Mouse (Mus musculus): Measurements from ENCODE around the gene Gm42791. TPM values are rescaled to one million over a fixed set of nuclear protein-coding genes. Genes with fewer than 3 reads are reported as not detected.

Gene Gm42791
- total RNA-seq, 1 experiment from 2014 or later, result 1.3 TPM

DNA sequence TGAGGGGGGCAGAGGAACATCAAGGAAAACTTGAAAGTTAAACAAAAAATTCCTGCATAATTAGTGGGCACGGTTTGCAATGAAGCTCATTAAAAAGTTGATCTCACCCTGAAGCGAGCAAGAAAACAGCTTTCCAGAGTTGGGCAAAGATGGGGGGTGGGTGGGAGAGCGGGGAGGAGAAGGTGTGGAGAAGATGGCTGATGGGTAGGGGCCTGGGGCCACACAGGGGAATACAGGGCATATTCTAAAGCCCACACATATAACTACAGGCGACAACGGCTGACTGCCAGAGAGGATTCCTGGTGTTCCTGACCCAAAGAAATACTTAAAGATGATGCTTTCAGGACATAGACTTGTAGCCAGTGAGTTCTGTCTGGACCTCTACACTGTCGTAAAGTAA, 131.5 kb downstream of the Gm42791 start:
- no peak for ATAC-seq (ENCODE audit: extremely low read depth, insufficient number of reproducible peaks, low FRiP score, poor library complexity, severe bottlenecking)

GRCm38 (mm10) chr5:148862853-148863252, 132.1 kb downstream of the Gm42791 start:
- ATAC-seq (ENCODE audit: extremely low read depth, insufficient number of reproducible peaks, low FRiP score, poor library complexity, severe bottlenecking), result no peak

GRCm38 (mm10) chr5:148862136-148862535, 132.8 kb downstream of the Gm42791 start:
- ATAC-seq (ENCODE audit: extremely low read depth, insufficient number of reproducible peaks, low FRiP score, poor library complexity, severe bottlenecking), result no peak

DNA sequence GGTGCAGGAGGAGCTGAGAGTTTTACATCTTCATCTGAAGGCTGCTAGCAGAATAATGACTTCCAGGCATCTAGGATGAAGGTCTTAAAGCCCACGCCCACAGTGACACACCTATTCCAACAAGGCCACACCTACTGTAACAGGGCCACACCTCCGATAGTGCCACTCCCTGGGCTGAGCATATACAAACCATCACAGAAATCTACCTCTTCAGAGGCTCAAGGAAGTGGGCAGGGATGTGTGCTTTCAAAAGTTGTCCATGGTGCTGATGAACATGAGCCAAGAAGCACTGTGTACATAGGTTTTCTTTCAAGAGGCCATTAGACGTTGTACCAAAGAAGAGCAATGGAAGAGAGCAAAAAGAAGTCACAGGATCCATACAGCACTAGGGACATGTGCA, 137.4 kb downstream of the Gm42791 start:
- ATAC-seq (ENCODE audit: extremely low read depth, insufficient number of reproducible peaks, low FRiP score, poor library complexity, severe bottlenecking), result no peak

DNA sequence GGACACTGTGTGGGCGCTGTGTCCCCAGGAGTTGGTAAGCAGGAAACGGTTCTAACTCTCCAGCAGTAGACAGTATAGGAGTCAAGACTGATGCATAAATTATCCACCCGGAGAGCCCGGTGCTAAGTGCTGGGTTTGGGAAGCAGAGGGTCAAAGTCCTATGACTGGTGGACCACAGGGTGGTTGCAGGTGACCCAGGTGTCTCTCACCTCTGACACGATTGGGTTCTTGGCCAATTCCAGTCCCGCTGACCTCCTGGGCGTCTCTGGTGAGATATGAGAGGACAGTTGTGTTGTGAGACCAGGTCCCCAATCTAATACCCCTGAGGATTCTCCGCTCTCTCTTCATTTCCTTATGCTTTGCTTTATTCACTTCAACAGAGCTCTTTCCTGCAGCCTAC, 139.9 kb downstream of the Gm42791 start:
- ATAC-seq (ENCODE audit: extremely low read depth, insufficient number of reproducible peaks, low FRiP score, poor library complexity, severe bottlenecking), result no peak

DNA sequence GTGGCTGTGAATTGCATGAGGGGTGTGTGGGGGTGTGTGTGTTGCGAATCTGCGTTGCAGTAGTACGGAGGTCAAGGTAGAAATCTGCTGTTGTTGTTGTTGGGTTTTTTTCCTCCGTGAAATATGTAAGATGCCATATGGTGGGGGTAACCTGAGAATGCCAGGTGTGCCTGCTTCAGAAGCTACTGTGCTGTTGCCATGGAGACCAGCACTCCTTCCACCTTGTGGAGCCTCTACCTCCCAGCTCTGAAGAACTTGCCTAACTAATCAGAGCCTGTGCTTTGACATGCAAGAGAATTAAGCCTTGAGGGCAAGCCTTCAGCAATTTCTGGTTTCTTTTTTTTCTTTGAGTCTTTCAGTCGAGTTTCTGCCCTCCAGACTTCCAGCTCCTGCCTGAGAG, 140.8 kb downstream of the Gm42791 start:
- no peak for ATAC-seq (ENCODE audit: extremely low read depth, insufficient number of reproducible peaks, low FRiP score, poor library complexity, severe bottlenecking)

GRCm38 (mm10) chr5:148849516-148849915, 145.4 kb downstream of the Gm42791 start:
- ATAC-seq (ENCODE audit: extremely low read depth, insufficient number of reproducible peaks, low FRiP score, poor library complexity, severe bottlenecking), result no peak

- ATAC-seq (ENCODE audit: extremely low read depth, insufficient number of reproducible peaks, low FRiP score, poor library complexity, severe bottlenecking), result no peak
Observed at GRCm38 (mm10) chr5:148847032-148847431, 147.9 kb downstream of the Gm42791 start.

Other genes starting within 250 kb of the Gm42791 start
- 5.2 and 8.0 TPM in 2 replicates for gene Katnal1, start 65.8 kb downstream of the Gm42791 start, total RNA-seq (2017)
- 65.2 and 69.9 TPM in 2 replicates for gene Uspl1, start 189.2 kb upstream of the Gm42791 start, total RNA-seq (2017)
- 585 and 681 TPM in 2 replicates for gene Hmgb1, start 189.3 kb upstream of the Gm42791 start, total RNA-seq (2017)

All from neutrophil, adult 5-6 weeks (primary cell).